Mouse (Mus musculus) embryonic stem cell, embryonic (primary cell): ENCODE measurements around the gene Pxylp1.

Source experiments
- CTCF ChIA-PET, 4 experiments: fragments of 300-600 bp in 2 of 4; fragments of 350-600 bp in 2 of 4; sonication (Branson Sonifier 250); formaldehyde crosslinking; loops; one replicate each; lab custom pipeline; 2022; ENCODE audit warnings: inconsistent platforms in 2 of 4; lab: Charles Lee
- POLR2A ChIA-PET, 4 experiments: fragments of 300-600 bp in 2 of 4; fragments of 350-600 bp in 2 of 4; sonication (Branson Sonifier 250); formaldehyde crosslinking; loops; one replicate each; lab custom pipeline; 2022; ENCODE audit warnings: antibody characterized with exemption in 4 of 4, inconsistent platforms in 1 of 4; lab: Charles Lee

Pxylp1 gene

DNA sequence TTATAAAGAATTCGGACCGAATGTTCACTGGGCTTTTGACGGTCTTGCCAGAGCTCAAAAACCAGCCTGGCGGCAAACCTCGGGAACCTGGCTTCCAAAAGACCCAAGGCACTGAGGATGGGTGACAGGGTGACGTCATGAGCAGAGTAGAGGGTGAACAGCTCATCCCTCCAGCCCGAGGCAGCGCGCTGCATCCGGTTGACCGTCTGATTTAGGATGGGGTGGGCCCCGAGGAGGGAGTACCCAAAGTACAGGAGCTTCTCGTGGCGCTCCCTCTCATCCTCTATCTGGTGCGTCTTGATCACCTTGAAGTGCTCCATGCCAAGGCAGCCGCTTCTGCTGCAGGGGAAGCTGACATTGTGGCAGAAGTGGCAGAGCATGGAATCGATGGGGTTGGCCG lies 67.6 kb downstream of the Pxylp1 start:
- ChIA-PET POLR2A (interaction anchor here in 3 of 4 experiments (0.9 to 1.8 kb wide), 8 partner anchors 9 to 155 kb away, joined by 3 to 5 read pairs (median 4); no protein-coding TSS in a partner anchor), CTCF (interaction anchor here (0.6 to 3.3 kb wide), 12 partner anchors 9 to 365 kb away, joined by 3 to 14 read pairs (median 5); no protein-coding TSS in a partner anchor)

DNA sequence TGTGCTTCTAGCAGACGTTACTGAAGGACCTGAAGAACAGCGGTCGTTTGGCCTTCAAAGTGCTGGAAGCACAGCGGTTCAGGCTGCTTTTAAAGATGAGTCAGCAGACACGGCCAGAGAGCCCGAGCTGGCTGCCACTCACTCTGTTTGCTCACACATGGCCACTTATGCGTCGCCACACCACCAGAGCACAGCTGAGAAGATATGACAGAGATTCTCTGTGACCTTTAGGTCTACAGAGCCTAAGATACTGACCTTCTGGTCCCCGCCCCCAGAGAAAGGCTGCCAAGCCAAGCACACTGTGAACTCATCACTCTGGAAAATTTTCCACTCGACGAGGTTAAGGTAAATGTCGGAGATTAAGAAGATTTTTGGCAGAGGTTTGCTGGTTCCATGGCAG lies 68.4 kb downstream of the Pxylp1 start:
- CTCF ChIA-PET: interaction anchor here in 3 of 4 experiments (0.5 to 3.3 kb wide), 13 partner anchors 15 to 516 kb away, joined by 3 to 14 read pairs (median 5); no protein-coding TSS in a partner anchor
- POLR2A ChIA-PET: interaction anchor here in 2 of 4 experiments (1.0 to 1.4 kb wide), 5 partner anchors 9 to 287 kb away, joined by 3 to 5 read pairs (median 3); no protein-coding TSS in a partner anchor

DNA sequence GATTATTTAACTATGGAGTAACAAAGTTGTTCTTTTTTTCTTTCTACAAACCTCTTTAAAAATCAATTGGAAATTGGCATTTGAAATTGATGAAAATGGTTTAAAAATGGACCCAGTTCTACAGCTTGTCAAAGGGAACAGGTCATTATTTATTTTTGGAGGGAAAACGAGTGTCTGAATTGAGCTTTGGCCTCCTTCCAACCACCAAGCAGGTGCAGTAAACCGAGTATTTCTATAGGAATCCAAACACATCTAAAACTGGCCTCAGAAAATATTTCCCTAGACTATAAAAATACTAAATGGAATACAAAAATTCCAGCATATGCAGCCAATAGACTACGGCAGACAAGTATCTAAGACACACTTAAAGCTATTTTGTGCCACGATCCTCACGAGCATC lies 68.9 kb downstream of the Pxylp1 start:
- CTCF ChIA-PET: interaction anchor here in 2 of 4 experiments (0.5 to 3.3 kb wide), 9 partner anchors 15 to 516 kb away, joined by 3 to 14 read pairs (median 4); no protein-coding TSS in a partner anchor
- POLR2A ChIA-PET: interaction anchor here in 2 of 4 experiments (1.0 to 1.6 kb wide), 4 partner anchors 10 to 286 kb away, joined by 3 to 13 read pairs (median 4); no protein-coding TSS in a partner anchor

DNA sequence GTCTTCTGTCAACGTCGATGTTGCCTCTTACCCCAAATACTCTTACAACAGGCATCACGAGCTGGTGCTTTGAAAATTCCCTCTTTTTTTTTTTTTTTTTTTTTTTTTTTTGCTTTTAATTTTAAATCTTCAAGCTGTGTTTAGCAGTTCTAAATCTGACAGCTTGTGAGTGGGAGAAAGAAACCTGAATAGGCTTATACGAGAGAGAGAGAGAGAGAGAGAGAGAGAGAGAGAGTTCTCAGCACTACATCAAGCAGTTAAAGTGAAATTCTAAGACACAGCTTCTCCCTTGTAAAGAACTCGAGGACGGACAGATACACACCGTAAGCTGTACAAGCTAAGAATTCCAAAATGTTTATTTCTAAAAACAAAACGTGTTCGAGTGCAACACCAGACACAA lies 69.5 kb downstream of the Pxylp1 start:
- ChIA-PET CTCF (interaction anchor here in 3 of 4 experiments (0.7 to 3.3 kb wide), 8 partner anchors 16 to 181 kb away, joined by 3 to 14 read pairs (median 4); no protein-coding TSS in a partner anchor), POLR2A (interaction anchor here in 1 of 4 experiments (0.7 to 1.6 kb wide), 2 partner anchors 27 to 134 kb away, joined by 3 to 13 read pairs; no protein-coding TSS in a partner anchor)

DNA sequence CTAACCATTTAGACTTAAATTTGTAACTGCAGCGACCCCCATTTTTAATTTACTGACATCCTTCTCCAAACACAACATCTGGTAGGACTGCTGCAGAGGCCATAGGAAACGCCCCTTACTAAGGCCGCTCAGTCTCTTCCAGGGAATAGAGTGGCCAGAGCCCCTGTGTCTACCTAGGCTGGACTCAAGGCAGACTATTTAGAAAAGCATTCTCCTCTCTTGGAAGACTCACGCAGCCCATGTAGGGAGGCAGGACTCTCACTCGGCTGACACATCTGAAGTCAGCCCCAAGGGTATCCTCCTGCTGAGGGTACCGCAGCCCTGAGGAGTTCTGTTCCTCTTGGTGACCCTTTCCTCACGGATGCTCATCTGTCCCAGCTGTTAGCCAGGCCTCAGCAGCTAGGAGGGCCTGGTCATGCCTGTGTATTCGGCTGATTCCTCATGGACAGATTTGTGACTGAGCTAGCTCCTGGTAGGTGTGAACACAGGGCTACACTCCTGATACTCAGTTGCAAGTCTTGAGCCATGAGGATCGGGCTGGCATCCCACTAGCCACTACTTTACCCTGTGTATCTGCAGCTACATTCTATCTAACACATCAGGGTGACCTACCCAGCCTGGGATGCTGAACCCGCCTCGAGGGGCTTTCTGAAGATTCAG lies 73.5 kb downstream of the Pxylp1 start:
- CTCF ChIA-PET: interaction anchor here (0.9 to 4.2 kb wide), 23 partner anchors 8 to 246 kb away, joined by 3 to 41 read pairs (median 5); no protein-coding TSS in a partner anchor
- POLR2A ChIA-PET: interaction anchor here in 1 of 4 experiments (0.7 to 1.1 kb wide), 2 partner anchors 150 to 286 kb away, joined by 3 read pairs; no protein-coding TSS in a partner anchor

DNA sequence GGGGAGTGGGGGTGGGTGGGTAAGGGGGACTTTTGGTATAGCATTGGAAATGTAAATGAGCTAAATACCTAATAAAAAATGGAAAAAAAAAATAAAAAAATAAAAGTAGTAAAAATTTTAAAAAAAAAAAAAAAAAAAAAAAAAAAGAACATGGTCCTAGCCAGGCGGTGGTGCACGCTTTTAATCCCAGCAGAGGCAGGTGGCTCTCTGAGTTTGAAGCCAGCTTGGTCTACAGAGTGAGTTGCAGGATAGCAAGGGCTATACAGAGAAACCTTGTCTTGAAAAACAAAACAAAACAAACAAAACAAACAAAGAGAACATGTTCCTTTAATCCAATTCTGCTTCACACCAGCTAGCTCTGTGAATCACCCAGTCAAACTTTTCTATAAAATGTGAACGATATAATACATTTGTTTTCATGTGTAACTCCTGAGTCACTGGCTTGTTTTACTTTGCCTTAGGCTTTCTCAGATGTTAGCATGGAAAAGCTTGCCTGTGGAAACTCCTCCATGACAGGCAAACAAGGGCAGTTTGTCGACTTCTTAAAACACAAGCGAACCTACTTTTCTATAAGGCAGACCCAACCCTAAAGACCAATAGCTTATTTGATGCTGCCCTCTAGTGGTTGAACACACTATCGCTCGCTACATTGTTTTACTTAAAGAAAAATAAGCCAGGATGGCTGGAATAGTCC lies 74.2 kb downstream of the Pxylp1 start:
- ChIA-PET CTCF (interaction anchor here (0.6 to 4.2 kb wide), 27 partner anchors 9 to 856 kb away, joined by 3 to 41 read pairs (median 6); partner anchors contain the start of gene Gm28729 (in 1 of the 4)), POLR2A (interaction anchor here in 3 of 4 experiments (0.6 to 1.1 kb wide), 7 partner anchors 15 to 509 kb away, joined by 3 to 7 read pairs (median 4); no protein-coding TSS in a partner anchor)

DNA sequence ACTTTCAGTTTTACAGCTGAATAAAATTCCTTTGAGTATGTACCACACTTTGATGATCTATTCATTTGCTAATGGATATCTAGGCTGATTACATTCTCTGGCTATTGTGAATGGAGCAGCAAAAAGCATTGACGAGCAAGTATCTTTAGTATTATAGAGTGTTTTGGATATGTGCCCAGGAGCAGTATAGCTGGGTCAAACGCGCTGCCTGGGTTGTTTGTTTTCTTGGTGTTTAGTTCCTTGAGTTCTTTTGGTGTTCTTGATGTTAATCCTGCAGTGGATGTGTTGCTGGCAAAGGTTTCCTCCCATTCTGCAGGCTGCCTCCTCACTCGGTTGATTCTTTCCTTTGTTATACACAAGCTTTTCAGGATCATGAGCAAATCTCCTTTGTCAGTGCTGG lies 80.5 kb downstream of the Pxylp1 start:
- ChIA-PET POLR2A (interaction anchor here in 2 of 4 experiments (0.6 to 1.6 kb wide), 4 partner anchors 8 to 116 kb away, joined by 3 to 4 read pairs (median 3); no protein-coding TSS in a partner anchor), CTCF (no interaction called here)

DNA sequence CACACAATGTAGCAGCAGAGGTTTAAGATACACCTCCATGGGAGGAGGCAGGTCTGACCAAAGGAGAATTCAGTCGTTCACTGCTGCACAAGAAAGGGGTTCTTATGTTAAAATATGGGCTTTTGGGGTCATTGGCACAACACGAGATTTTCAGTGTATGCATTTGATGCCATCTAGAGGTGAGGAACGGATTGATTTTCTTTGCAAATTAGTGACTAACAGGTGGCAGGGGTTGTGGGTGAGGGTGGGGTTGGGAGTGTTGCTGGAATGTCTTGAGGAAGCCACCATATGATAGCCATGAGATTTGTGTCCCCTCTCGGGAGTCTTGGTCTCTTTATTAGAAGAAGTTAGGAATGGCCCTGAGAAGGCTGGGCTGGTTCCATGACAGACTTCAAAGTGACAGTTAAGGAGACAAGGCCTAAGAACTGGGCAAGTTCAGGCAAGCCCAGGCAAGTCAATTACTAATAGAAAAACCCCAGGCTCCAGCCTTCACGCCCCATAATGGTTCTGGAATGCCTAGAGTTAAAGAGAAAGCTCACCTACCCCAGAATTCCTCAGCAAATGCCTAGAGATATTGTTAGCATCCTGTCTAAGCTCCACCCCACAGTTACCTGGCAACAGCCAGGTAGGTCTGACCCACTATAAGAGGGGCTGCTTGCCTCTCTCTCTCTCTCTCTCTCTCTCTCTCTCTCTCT lies 92.2 kb downstream of the Pxylp1 start:
- ChIA-PET POLR2A (interaction anchor here (0.6 to 1.2 kb wide), 14 partner anchors 9 to 575 kb away, joined by 3 to 6 read pairs (median 4); no protein-coding TSS in a partner anchor), CTCF (interaction anchor here in 2 of 4 experiments (0.5 to 2.4 kb wide), 7 partner anchors 9 to 450 kb away, joined by 3 to 12 read pairs (median 4); no protein-coding TSS in a partner anchor)

DNA sequence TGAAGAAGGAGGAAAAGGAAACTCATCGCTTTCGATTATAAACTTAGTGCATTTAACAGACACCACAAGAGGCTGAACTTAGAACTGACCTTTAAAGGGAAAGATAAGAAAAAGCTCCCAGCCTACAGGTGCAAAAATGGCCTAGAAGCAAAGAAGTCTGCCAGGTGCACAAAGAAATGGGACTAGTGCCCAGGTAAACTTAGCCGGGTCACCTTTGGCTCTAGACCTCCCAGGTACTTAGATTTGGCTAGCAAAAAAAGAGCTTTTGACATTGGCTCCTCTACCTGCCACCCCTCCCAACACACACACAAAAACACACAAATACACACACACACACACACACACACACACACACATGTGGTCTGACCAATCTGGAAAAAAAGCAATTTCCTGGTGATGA lies 95.2 kb downstream of the Pxylp1 start:
- ChIA-PET POLR2A (interaction anchor here in 1 of 4 experiments (1.4 kb wide), 1 partner anchor 45 kb away, joined by 3 read pairs; no protein-coding TSS in a partner anchor), CTCF (interaction anchor here in 1 of 4 experiments (2.2 kb wide), 1 partner anchor 128 kb away, joined by 6 read pairs; no protein-coding TSS in a partner anchor)

DNA sequence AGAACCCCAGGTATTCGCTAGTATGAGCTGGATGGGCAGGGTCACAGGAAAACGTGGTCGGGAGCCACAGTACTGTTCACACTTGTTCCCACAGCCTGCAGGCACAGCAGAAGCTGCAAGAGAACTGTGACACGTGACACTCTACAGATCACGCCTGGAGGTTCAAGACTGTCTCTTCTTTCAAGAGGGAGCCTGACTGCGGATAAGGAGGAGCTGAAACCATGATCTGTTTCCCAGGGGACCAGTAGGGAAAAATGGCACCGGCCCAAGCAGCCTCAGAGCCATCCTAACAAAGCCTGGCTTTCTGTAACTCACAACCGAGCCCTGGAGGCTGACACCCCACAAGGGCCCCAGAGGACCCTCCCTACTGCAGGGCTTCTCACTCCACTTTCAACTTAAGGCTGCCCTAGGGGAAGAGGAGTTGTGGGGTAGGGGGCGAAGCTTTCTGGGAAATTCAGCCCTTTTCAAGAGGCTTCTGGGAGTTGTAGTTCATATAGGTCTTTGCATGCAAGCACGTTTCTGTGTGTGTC lies 97.0 kb downstream of the Pxylp1 start:
- POLR2A ChIA-PET: interaction anchor here in 3 of 4 experiments (0.5 to 1.6 kb wide), 16 partner anchors 8 to 1009 kb away, joined by 3 to 14 read pairs (median 3); no protein-coding TSS in a partner anchor

DNA sequence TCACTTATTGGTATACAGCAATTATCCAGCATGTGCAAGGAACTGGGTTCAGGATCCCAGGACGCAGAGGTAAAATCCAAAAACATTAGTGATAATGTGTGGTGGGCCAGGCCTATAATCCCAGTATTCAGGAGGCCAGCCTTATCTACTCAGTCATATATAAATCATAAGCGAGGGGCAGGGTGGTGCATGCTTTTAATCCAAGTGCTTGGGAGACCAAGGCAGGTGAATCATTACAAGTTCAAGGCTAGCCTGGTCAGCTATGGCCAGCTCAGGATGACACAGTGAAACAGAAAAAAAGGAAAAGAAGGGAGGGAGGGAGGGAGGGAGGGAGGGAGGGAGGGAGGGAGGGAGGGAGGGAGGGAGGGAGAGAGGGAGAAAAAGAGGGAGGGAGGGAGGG lies 97.9 kb downstream of the Pxylp1 start:
- CTCF ChIA-PET: interaction anchor here in 2 of 4 experiments (0.7 to 1.1 kb wide), 2 partner anchors 91 kb away, joined by 3 to 7 read pairs; no protein-coding TSS in a partner anchor
- POLR2A ChIA-PET: interaction anchor here (0.6 to 1.6 kb wide), 13 partner anchors 9 to 1008 kb away, joined by 3 to 14 read pairs (median 3); no protein-coding TSS in a partner anchor

More for the DNA sequence above, 97.0 kb downstream of the Pxylp1 start:
- CTCF ChIA-PET: interaction anchor here in 3 of 4 experiments (0.6 to 1.5 kb wide), 7 partner anchors 8 to 143 kb away, joined by 3 to 5 read pairs (median 4); no protein-coding TSS in a partner anchor

DNA sequence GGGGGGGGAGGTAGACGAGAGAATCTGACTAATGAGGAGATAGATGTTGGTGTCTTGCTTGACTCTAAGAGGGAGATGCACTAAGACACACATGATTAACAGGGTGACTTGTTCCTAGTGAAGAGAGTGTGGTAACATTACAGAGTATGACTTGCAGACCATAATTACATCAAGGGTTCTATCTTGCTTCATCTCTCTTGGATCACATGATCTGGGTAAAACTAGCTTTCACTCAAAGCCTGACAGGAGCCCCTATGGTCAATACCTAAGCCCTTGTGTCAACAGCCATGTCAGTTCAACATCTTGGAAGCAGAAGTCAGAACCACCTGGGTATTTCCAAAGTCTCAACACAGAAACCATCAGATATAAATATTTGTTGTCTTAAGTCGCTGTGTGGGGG lies 99.9 kb downstream of the Pxylp1 start:
- ChIA-PET CTCF (interaction anchor here in 2 of 4 experiments (0.6 to 0.7 kb wide), 2 partner anchors 39 to 124 kb away, joined by 3 to 8 read pairs; no protein-coding TSS in a partner anchor), POLR2A (interaction anchor here in 2 of 4 experiments (0.6 kb wide), 2 partner anchors 52 kb away, joined by 5 to 7 read pairs; no protein-coding TSS in a partner anchor)

DNA sequence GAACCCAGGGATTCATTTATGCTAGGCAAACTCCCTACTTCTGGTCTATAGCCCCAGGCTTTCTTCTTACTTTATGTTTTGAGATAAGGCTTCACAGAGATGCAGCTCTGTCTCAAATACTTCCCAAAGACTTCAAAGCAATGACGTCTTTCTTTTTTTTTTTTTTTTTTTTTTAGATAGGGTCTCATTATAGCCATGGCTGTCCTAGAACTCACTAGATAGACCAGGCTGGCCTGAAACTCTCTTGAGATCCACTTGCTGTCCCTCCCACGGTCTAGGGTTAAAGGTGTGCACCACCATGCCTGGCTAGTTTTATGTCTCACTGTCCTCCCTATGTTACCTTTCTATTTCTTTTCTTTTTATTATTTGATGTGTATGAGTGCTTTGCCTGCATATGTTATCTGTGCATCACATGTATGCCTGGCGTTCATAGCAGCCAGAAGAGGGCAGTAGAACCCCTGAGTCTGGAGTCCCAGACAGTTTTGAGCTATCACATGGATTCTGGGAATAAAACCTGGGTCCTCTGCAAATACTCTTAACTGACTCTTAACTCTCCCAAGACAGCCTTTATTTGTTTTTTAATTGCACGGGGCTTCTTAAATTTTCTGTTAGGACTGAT lies 102.0 kb downstream of the Pxylp1 start:
- CTCF ChIA-PET: interaction anchor here (0.6 to 2.2 kb wide), 34 partner anchors 9 to 417 kb away, joined by 3 to 17 read pairs (median 4); partner anchors contain the start of gene Zbtb38 (in 1 of the 4)

DNA sequence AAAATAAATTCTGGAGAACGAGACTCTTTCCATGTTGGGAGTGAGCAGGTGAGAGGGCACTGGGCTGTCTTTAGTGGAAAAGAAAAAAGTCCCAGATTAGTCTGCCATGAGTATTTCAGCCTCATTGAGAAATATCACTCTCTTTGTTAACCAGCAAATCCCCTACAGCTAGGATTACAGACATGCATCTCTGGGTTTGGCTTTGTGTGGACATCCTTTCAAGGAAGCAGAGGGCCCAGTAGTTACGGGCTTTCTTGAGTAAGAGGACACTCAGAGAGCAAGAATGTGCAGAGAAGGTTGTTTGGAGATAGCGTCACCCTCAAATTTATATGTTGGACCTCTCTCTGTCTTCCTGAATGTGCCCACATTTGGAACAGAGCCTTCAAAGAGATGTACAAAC lies 102.6 kb downstream of the Pxylp1 start:
- CTCF ChIA-PET: interaction anchor here in 2 of 4 experiments (0.8 to 2.2 kb wide), 5 partner anchors 26 to 1250 kb away, joined by 3 to 17 read pairs (median 3); no protein-coding TSS in a partner anchor
- POLR2A ChIA-PET: interaction anchor here in 1 of 4 experiments (1.4 kb wide), 1 partner anchor 37 kb away, joined by 4 read pairs; the partner anchor contains the start of gene Zbtb38

More for the DNA sequence above, 102.0 kb downstream of the Pxylp1 start:
- POLR2A ChIA-PET: interaction anchor here in 3 of 4 experiments (0.5 to 1.4 kb wide), 10 partner anchors 9 to 121 kb away, joined by 3 to 8 read pairs (median 4); partner anchors contain the start of gene Zbtb38 (in 2 of the 3)

DNA sequence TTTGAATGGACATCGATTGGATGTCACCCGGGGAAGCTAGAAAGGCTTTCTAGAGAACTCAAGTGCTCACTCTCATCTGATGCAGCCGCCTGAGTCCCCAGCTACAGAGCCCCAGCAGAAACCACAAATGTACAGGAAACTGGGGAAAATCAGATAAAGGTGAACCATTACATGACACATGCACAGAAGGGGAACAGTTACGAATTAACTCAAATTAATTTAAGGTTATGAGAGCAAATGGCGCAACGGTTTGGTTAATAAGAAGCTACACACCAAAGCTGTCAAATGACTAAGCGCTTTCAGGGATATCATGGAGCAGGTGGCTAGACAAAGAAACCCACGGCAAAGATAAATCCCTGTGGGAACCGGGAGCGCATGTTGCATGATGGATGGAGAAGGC lies 104.7 kb downstream of the Pxylp1 start:
- POLR2A ChIA-PET: interaction anchor here in 2 of 4 experiments (0.5 to 1.0 kb wide), 3 partner anchors 13 to 349 kb away, joined by 3 to 4 read pairs (median 3); partner anchors contain the start of gene Zbtb38 (in 1 of the 2)
- CTCF ChIA-PET: interaction anchor here (0.6 to 1.3 kb wide), 6 partner anchors 8 to 135 kb away, joined by 3 to 7 read pairs (median 3); no protein-coding TSS in a partner anchor

DNA sequence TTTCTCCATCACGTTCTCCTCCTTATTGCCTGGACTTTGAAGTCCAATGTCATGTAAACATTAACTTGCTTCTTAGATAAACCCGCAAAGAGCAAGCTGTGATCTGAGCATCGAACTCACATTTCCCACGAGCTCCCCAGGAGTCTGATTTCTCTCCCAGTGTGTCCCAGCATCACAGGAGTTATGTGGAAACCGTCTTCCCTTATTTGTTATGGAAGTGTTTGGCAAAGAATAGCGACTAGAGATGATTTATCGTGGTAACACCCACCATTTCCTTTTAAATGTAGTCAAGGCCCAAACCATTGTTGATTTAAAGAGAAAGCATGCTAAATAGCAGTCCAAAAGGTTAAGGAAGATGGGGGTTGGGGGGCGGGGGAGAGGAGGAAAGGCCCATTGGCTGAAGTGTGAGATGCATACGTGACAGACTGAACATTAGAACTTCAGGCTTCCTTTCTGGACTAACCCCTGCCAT lies 106.6 kb downstream of the Pxylp1 start:
- POLR2A ChIA-PET: no interaction called here
- CTCF ChIA-PET: no interaction called here
